Mouse (Mus musculus): Measurements from ENCODE around the gene Cavin3. TPM values are rescaled to one million over a fixed set of nuclear protein-coding genes. Genes with fewer than 3 reads are reported as not detected.
"Not testable (repeated sequence)": the region's sequence is repeated elsewhere in the genome, so short reads cannot be mapped to it uniquely, and the experiment has no call there.

The Cavin3 gene
- polyA plus RNA-seq, 1 experiment from 2014 or later: 4.5 TPM

DNA sequence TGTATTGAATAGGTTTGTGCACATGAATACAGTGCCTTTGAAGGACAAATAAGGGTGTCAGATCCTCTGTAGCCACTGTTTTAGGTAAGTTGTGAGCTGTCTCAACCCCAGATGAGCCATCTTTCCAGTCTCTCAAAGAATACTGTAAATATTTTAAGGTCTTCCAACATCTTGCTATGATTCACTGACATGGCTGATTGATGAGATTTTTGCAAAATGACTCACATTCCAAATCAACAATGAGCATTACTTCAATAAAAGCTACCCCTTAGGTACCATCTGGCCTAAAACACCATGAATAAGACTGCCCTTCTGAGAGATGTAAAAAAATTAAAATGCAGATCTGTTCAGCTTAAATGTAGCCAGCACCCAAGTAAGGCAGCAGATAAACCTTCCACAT, 23.6 kb downstream of the Cavin3 start:
- no peak for ATAC-seq
- no peak overlapping the region for H3K4me3 ChIP-seq (ENCODE audit: low read depth, low read length)
- no peaks in the 10 kb centered on the region for H3K9me3 ChIP-seq (ENCODE audit: low read length)
- H3K27ac ChIP-seq (ENCODE audit: low read depth): no peak overlapping the region
- no peak overlapping the region for H3K4me2 ChIP-seq (ENCODE audit: low read depth, low read length)
- H3K36me3 ChIP-seq (replicated peaks; ENCODE audit: insufficient read depth, low read length): no peaks in the 10 kb centered on the region
- no peaks in the 10 kb centered on the region for H3K4me1 ChIP-seq (ENCODE audit: insufficient read depth)
- TF ChIP-seq EP300 (IDR thresholded peaks at IDR 0.05; ENCODE audit: low read depth): no peak
- no peak for TF ChIP-seq CTCF (IDR thresholded peaks at IDR 0.05; ENCODE audit: low read depth)
- DNase-seq: no peak
- no peak overlapping the region for H3K9ac ChIP-seq (replicated peaks)
- H3K27me3 ChIP-seq (ENCODE audit: insufficient read depth, low read length): no peaks in the 10 kb centered on the region

- H3K27me3 ChIP-seq (ENCODE audit: insufficient read depth, low read length); H3K36me3 ChIP-seq (replicated peaks; ENCODE audit: insufficient read depth, low read length); H3K9ac ChIP-seq (replicated peaks); H3K4me3 ChIP-seq (ENCODE audit: low read depth, low read length); ATAC-seq; H3K27ac ChIP-seq (ENCODE audit: low read depth); H3K9me3 ChIP-seq (ENCODE audit: low read length); DNase-seq; H3K4me2 ChIP-seq (ENCODE audit: low read depth, low read length); H3K4me1 ChIP-seq (ENCODE audit: insufficient read depth): not testable (repeated sequence)
- WGBS (ENCODE audit: insufficient replicate concordance): 85% methylated on average over 4 of the region's 4 CpGs
Measured at GRCm38 (mm10) chr7:105453345-105453744, 28.8 kb downstream of the Cavin3 start.

- DNase-seq (no peak), ATAC-seq (no peak)
- no peak for TF ChIP-seq CTCF (IDR thresholded peaks at IDR 0.05; ENCODE audit: low read depth)
- TF ChIP-seq EP300 (IDR thresholded peaks at IDR 0.05; ENCODE audit: low read depth): no peak
- H3K27ac ChIP-seq (ENCODE audit: low read depth): no peak overlapping the region
- no peak overlapping the region for H3K4me2 ChIP-seq (ENCODE audit: low read depth, low read length)
- WGBS (ENCODE audit: insufficient replicate concordance): 59% methylated on average over 3 of the region's 3 CpGs
- no peaks in the 10 kb centered on the region for H3K4me1 ChIP-seq (ENCODE audit: insufficient read depth)
- H3K4me3 ChIP-seq (ENCODE audit: low read depth, low read length): no peak overlapping the region
- H3K36me3 ChIP-seq (replicated peaks; ENCODE audit: insufficient read depth, low read length): no peaks in the 10 kb centered on the region
- H3K9ac ChIP-seq (replicated peaks): no peak overlapping the region
- no peaks in the 10 kb centered on the region for H3K9me3 ChIP-seq (ENCODE audit: low read length)
- H3K27me3 ChIP-seq (ENCODE audit: insufficient read depth, low read length): no peaks in the 10 kb centered on the region
Measured at GRCm38 (mm10) chr7:105445076-105445475, 37.0 kb downstream of the Cavin3 start.

GRCm38 (mm10) chr7:105441426-105441825, 40.7 kb downstream of the Cavin3 start:
- no peak for TF ChIP-seq CTCF (IDR thresholded peaks at IDR 0.05; ENCODE audit: low read depth)
- TF ChIP-seq EP300 (IDR thresholded peaks at IDR 0.05; ENCODE audit: low read depth): no peak
- ATAC-seq: no peak
- no peak overlapping the region for H3K4me2 ChIP-seq (ENCODE audit: low read depth, low read length)
- no peak for DNase-seq
- no peak overlapping the region for H3K9ac ChIP-seq (replicated peaks)
- no peaks in the 10 kb centered on the region for H3K9me3 ChIP-seq (ENCODE audit: low read length)
- no peaks in the 10 kb centered on the region for H3K36me3 ChIP-seq (replicated peaks; ENCODE audit: insufficient read depth, low read length)
- WGBS (ENCODE audit: insufficient replicate concordance): 49% methylated on average over 4 of the region's 4 CpGs
- H3K27ac ChIP-seq (ENCODE audit: low read depth): no peak overlapping the region
- no peak overlapping the region for H3K4me3 ChIP-seq (ENCODE audit: low read depth, low read length)
- H3K27me3 ChIP-seq (ENCODE audit: insufficient read depth, low read length): no peaks in the 10 kb centered on the region
- no peaks in the 10 kb centered on the region for H3K4me1 ChIP-seq (ENCODE audit: insufficient read depth)

DNA sequence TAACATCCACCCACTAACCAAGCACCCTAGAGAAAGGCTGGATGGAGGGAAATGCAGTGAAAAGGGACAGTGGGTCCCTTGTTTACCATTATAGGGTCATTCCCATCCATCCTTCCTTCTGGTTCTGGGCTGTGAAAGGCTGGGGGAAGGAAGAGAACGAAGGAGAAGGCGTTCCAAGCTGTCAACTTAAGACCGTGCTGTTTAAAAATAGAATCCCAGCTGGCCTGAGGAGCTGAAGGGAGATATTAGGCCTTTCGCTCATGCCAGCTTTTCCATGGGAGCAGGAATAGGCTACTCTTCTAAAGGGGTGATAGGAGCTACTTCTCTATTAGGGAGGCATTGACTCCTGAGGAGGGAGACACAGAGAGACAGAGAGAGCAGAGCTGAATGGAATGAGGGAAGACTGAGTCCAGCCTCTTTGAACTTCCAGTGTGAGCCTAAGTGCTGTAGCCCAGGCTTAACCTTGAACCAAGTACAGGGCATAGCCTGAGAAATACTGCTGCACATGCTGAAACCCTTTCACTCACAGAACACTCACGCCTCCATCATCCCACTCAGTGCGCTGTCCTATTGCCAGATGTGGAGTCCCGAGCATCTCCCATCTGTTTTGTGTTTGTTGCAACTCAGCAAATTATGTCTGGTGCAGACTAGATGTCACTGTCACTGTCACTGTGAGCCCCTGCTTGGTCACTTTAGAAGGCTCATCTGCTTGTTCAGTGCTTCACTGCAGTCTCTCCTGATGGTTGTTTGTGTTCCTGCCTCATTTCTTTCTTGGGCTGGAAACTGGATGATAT, 43.9 kb downstream of the Cavin3 start:
- H3K9ac ChIP-seq (replicated peaks): no peak overlapping the region
- no peak for DNase-seq
- no peak overlapping the region for H3K27ac ChIP-seq (ENCODE audit: low read depth)
- no peaks in the 10 kb centered on the region for H3K9me3 ChIP-seq (ENCODE audit: low read length)
- ATAC-seq: no peak
- H3K36me3 ChIP-seq (replicated peaks; ENCODE audit: insufficient read depth, low read length): no peaks in the 10 kb centered on the region
- TF ChIP-seq EP300 (IDR thresholded peaks at IDR 0.05; ENCODE audit: low read depth): no peak
- no peak for TF ChIP-seq CTCF (IDR thresholded peaks at IDR 0.05; ENCODE audit: low read depth)
- no peaks in the 10 kb centered on the region for H3K27me3 ChIP-seq (ENCODE audit: insufficient read depth, low read length)
- no peaks in the 10 kb centered on the region for H3K4me1 ChIP-seq (ENCODE audit: insufficient read depth)
- H3K4me3 ChIP-seq (ENCODE audit: low read depth, low read length): no peak overlapping the region
- WGBS (ENCODE audit: insufficient replicate concordance): 70% methylated on average over 7 of the region's 7 CpGs
- H3K4me2 ChIP-seq (ENCODE audit: low read depth, low read length): no peak overlapping the region

- DNase-seq: no peak
- no peak overlapping the region for H3K4me2 ChIP-seq (ENCODE audit: low read depth, low read length)
- no peaks in the 10 kb centered on the region for H3K4me1 ChIP-seq (ENCODE audit: insufficient read depth)
- H3K9ac ChIP-seq (replicated peaks): no peak overlapping the region
- no peaks in the 10 kb centered on the region for H3K9me3 ChIP-seq (ENCODE audit: low read length)
- no peaks in the 10 kb centered on the region for H3K36me3 ChIP-seq (replicated peaks; ENCODE audit: insufficient read depth, low read length)
- 77% methylated on average over 22 of the region's 22 CpGs for WGBS (ENCODE audit: insufficient replicate concordance)
- H3K4me3 ChIP-seq (ENCODE audit: low read depth, low read length): no peak overlapping the region
- ATAC-seq: no peak
- no peak overlapping the region for H3K27ac ChIP-seq (ENCODE audit: low read depth)
- TF ChIP-seq EP300 (IDR thresholded peaks at IDR 0.05; ENCODE audit: low read depth) (no peak), CTCF (IDR thresholded peaks at IDR 0.05; ENCODE audit: low read depth) (no peak)
- no peaks in the 10 kb centered on the region for H3K27me3 ChIP-seq (ENCODE audit: insufficient read depth, low read length)
Measured at GRCm38 (mm10) chr7:105434798-105435197, 47.3 kb downstream of the Cavin3 start.
